Mouse (Mus musculus): ENCODE data around the gene Kcnk4. TPM values are rescaled to one million over a fixed set of nuclear protein-coding genes. Genes with fewer than 3 reads are reported as not detected.

Gene Kcnk4
- polyA plus RNA-seq, 1 experiment from 2014 or later: 0.46 TPM

DNA sequence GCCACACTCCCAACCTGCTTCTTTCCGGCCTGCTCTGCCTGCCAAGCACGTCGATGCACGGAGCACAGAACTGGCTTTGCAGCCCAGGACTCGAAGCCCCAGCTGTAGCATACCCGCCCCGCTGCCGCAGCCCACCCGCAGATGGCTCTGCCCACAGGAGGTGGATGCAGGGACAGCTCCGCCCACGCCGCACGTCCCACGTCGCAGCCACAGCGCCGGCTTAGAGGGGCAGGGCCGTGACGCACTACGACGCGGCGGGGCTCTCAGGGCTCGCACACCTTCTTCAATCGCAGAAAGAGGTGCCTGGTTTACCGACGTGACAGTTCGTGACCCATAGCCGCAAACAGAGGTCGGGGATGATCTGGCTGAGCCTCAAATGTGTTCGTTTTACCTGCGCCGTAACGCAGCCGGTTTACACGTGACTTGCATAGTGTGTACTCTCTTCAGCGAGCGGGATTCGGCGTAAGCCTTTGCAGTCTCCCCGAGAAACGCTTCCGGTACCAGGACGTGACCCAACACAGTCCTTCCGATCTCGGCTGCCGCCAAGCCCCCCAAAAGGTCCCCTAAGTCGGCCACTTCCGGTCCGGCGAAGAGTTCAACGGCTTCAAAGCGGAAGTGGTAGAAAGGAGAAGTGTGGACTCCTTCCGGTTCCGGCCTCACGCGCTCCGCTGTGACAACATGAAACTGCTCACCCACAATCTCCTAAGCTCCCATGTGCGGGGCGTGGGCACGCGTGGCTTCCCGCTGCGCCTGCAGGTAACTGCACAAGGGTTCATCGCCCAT is 24.6 kb downstream of the Kcnk4 start, which contains the start of the genes Trmt112 and Prdx5:
Gene Trmt112 (plus strand): TSS at position 192 of the 783 bp plus-strand sequence.
Gene Prdx5 (minus strand): TSS at position 600 of the 783 bp plus-strand sequence.
- peak; percentile 30; the same call in 1 of the 2 replicates for TF ChIP-seq CTCF (IDR thresholded peaks at IDR 0.05; ENCODE audit: low read depth)
- Histone ChIP-seq H3K9ac (ENCODE audit: low read depth, low read length) (peak within 1 kb of the TSS; percentile 58), H3K27ac (peak within 1 kb of the TSS; percentile 98), H3K9me3 (replicated peaks; ENCODE audit: low read length) (no peaks in the 10 kb centered on the region), H3K27me3 (ENCODE audit: insufficient read depth, low read length) (no peaks in the 10 kb centered on the region), H3K4me3 (replicated peaks; ENCODE audit: low read depth, low read length) (peak within 1 kb of the TSS; percentile 52), H3K36me3 (ENCODE audit: insufficient read depth, low read length) (peaks cover 42% of the 10 kb centered on the region), H3K4me2 (ENCODE audit: low read length) (peak within 1 kb of the TSS; percentile 61), H3K4me1 (replicated peaks; ENCODE audit: insufficient read depth, low read length) (peaks cover 15% of the 10 kb centered on the region)
- DNase-seq (ENCODE audit: low spot score) (peak; percentile 98), ATAC-seq (replicated peaks; ENCODE audit: low FRiP score, low read depth) (peak; percentile 82)
- under 1% methylated on average over 65 of the region's 65 CpGs for WGBS

DNA sequence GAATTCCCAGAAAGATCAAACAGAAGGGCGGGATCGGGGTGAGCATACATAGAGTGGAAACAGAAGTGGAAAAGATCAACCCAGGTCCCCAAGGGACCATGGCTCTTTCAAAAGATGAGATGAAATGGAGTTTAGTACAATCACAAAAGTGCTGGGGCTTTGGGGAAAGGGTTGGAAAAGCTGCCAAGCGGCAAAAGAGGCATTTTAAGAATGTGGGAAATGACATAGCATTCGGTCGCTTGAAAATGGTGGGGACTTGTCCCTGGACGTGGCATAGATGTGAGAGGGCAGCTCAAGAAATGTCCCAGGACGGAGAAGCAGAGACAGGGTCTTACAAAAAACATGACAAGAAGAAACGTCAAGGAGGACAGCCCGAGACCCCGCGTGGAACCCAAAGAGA is 25.3 kb downstream of the Kcnk4 start:
- Histone ChIP-seq H3K4me3 (replicated peaks; ENCODE audit: low read depth, low read length) (peak overlapping the region; percentile 52), H3K27me3 (ENCODE audit: insufficient read depth, low read length) (no peaks in the 10 kb centered on the region), H3K9ac (ENCODE audit: low read depth, low read length) (peak overlapping the region; percentile 58), H3K4me1 (replicated peaks; ENCODE audit: insufficient read depth, low read length) (peaks cover 15% of the 10 kb centered on the region), H3K36me3 (ENCODE audit: insufficient read depth, low read length) (peaks cover 46% of the 10 kb centered on the region), H3K4me2 (ENCODE audit: low read length) (peak overlapping the region; percentile 61), H3K27ac (peak overlapping the region; percentile 98), H3K9me3 (replicated peaks; ENCODE audit: low read length) (no peaks in the 10 kb centered on the region)
- DNase-seq (ENCODE audit: low spot score) (peak; percentile 32), ATAC-seq (replicated peaks; ENCODE audit: low FRiP score, low read depth) (no peak)
- TF ChIP-seq CTCF (IDR thresholded peaks at IDR 0.05; ENCODE audit: low read depth): no peak
- 6% methylated on average over 11 of the region's 11 CpGs for WGBS

DNA sequence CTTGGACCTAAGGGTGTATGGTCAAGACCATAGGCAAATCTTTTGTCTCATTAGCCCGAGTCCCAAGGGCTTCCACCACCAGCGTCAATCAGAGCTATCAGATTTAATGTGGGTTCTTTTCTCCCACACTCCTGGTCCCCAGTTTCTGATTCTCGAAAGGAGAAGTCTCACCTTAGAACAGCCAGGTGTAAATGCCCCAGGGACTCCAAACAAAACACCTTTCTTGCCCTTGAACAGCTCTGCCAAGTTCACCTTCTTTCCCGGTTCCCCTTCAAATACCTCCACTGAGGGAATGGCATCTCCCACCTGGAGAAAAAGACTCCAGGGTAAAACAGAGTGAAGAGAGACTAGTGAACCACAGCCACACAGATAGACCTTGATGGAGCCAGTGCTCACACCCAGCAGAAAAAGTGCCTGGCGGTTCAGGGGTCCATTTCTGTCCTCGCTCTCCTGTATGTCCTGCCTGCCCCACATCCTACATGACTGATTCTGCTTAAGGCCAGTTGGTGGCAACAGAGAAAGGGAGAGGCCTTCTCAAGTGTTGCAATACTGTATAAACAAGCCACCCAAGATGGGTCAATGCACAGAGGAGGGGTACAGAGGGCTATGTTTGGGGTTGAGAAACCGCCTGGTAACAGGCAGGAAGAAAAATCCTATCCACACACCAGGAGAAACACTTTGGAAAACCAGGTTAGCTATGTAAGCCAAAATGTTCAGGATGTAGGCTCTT is 26.3 kb downstream of the Kcnk4 start:
- WGBS: 56% methylated on average over 7 of the region's 7 CpGs
- H3K4me1 ChIP-seq (replicated peaks; ENCODE audit: insufficient read depth, low read length): peaks cover 15% of the 10 kb centered on the region
- peak overlapping the region; percentile 58 for H3K9ac ChIP-seq (ENCODE audit: low read depth, low read length)
- H3K4me3 ChIP-seq (replicated peaks; ENCODE audit: low read depth, low read length): peak overlapping the region; percentile 52
- peaks cover 39% of the 10 kb centered on the region for H3K36me3 ChIP-seq (ENCODE audit: insufficient read depth, low read length)
- peak; percentile 60 for DNase-seq (ENCODE audit: low spot score)
- peak overlapping the region; percentile 61 for H3K4me2 ChIP-seq (ENCODE audit: low read length)
- no peak for ATAC-seq (replicated peaks; ENCODE audit: low FRiP score, low read depth)
- H3K9me3 ChIP-seq (replicated peaks; ENCODE audit: low read length): no peaks in the 10 kb centered on the region
- TF ChIP-seq CTCF (IDR thresholded peaks at IDR 0.05; ENCODE audit: low read depth): 0 out of 2 replicates have a peak, but pooled peaks have one; percentile 19
- peak overlapping the region; percentile 98 for H3K27ac ChIP-seq
- no peaks in the 10 kb centered on the region for H3K27me3 ChIP-seq (ENCODE audit: insufficient read depth, low read length)

DNA sequence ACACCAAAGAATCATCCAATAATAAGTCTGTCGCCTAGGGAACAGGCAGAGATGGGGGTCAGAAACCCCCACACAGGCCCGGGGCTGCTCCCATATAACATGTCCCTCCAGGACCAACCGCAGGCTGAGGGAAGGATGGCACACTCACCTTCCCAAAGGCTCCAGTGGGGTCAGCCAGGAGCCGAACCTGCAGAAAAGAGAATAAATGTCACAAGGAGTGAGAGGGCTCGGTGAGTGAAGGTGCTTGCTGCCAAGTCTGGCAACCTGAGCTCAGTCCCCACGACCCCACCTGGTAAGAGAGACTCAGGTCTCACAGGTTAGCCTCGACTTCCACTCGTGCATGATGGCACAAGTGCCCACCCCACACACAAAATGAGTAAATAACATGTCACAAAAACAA is 27.2 kb downstream of the Kcnk4 start:
- no peak for TF ChIP-seq CTCF (IDR thresholded peaks at IDR 0.05; ENCODE audit: low read depth)
- 87% methylated on average over 8 of the region's 8 CpGs for WGBS
- no peak for DNase-seq (ENCODE audit: low spot score)
- ATAC-seq (replicated peaks; ENCODE audit: low FRiP score, low read depth): no peak
- H3K27ac ChIP-seq: no peak overlapping the region
- peaks cover 31% of the 10 kb centered on the region for H3K36me3 ChIP-seq (ENCODE audit: insufficient read depth, low read length)
- peak overlapping the region; percentile 61 for H3K4me2 ChIP-seq (ENCODE audit: low read length)
- H3K9ac ChIP-seq (ENCODE audit: low read depth, low read length): no peak overlapping the region
- no peaks in the 10 kb centered on the region for H3K9me3 ChIP-seq (replicated peaks; ENCODE audit: low read length)
- no peak overlapping the region for H3K4me3 ChIP-seq (replicated peaks; ENCODE audit: low read depth, low read length)
- no peaks in the 10 kb centered on the region for H3K27me3 ChIP-seq (ENCODE audit: insufficient read depth, low read length)
- H3K4me1 ChIP-seq (replicated peaks; ENCODE audit: insufficient read depth, low read length): peaks cover 15% of the 10 kb centered on the region

DNA sequence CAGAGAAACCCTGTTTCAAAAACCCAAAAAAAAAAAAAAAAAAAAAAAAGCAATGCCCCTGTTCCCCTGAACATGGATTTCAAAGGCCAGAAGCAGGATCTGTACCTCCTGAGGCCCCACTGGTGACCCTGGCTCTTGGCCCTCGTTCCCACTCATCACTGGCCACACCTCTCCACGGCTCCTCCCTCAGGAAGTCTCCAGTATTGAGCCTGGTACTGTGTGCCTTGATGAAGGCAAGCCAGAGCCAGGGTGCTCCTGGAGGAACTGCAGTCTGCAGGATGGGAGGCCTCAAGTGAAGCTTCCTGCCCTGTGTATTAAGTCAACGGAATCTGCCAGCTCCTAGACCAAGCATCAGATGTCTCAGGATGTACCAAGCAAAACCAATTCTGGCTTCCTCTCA is 28.1 kb downstream of the Kcnk4 start:
- 77% methylated on average over 3 of the region's 3 CpGs for WGBS
- no peak for TF ChIP-seq CTCF (IDR thresholded peaks at IDR 0.05; ENCODE audit: low read depth)
- DNase-seq (ENCODE audit: low spot score): no peak

DNA sequence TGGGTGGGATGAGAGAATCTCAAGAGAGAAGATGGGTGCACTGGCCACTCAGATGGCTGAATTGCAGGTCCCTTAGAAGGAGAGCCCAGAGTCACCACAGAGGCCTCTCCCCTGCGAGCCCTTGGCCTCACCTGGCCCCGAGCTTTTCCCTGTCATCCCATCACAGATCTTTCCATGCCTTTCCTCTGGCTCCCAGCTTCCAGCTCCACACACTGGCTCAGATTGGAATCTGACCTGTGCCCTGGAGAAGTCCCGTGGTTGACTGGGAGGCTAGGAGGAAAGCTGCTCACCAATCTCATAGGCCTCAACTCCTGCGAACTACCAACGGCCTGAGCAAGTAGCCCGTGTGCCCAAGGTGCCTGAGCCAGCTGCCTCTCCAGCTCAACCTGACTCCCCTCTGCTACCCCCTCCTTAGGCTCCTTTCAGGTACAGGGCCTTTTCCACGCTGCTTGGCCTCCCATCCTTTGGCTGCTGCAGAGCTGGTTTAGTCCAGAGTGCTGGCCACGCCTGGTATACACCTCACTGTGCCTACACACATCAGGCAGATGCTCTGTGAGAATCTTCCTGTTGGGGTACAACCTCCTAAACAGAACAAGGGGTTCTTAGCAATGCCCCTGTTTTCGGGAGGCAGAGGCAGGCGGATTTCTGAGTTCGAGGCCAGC is 28.7 kb downstream of the Kcnk4 start:
- no peaks in the 10 kb centered on the region for H3K9me3 ChIP-seq (replicated peaks; ENCODE audit: low read length)
- no peak overlapping the region for H3K4me3 ChIP-seq (replicated peaks; ENCODE audit: low read depth, low read length)
- WGBS: 92% methylated on average over 11 of the region's 11 CpGs
- peaks cover 22% of the 10 kb centered on the region; the same call in 1 of the 2 replicates for H3K36me3 ChIP-seq (ENCODE audit: insufficient read depth, low read length)
- no peak overlapping the region for H3K4me2 ChIP-seq (ENCODE audit: low read length)
- H3K27me3 ChIP-seq (ENCODE audit: insufficient read depth, low read length): no peaks in the 10 kb centered on the region
- TF ChIP-seq CTCF (IDR thresholded peaks at IDR 0.05; ENCODE audit: low read depth): no peak
- ATAC-seq (replicated peaks; ENCODE audit: low FRiP score, low read depth): no peak
- peaks cover 8% of the 10 kb centered on the region for H3K4me1 ChIP-seq (replicated peaks; ENCODE audit: insufficient read depth, low read length)
- peak overlapping the region; percentile 42; the same call in 1 of the 2 replicates for H3K27ac ChIP-seq
- H3K9ac ChIP-seq (ENCODE audit: low read depth, low read length): no peak overlapping the region
- no peak for DNase-seq (ENCODE audit: low spot score)

More for the DNA sequence above, 28.1 kb downstream of the Kcnk4 start:
- H3K4me1 ChIP-seq (replicated peaks; ENCODE audit: insufficient read depth, low read length): peaks cover 12% of the 10 kb centered on the region
- H3K9ac ChIP-seq (ENCODE audit: low read depth, low read length): no peak overlapping the region
- no peaks in the 10 kb centered on the region for H3K9me3 ChIP-seq (replicated peaks; ENCODE audit: low read length)
- H3K27me3 ChIP-seq (ENCODE audit: insufficient read depth, low read length): no peaks in the 10 kb centered on the region
- no peak overlapping the region for H3K4me2 ChIP-seq (ENCODE audit: low read length)
- ATAC-seq (replicated peaks; ENCODE audit: low FRiP score, low read depth): no peak
- no peak overlapping the region for H3K27ac ChIP-seq
- H3K36me3 ChIP-seq (ENCODE audit: insufficient read depth, low read length): peaks cover 22% of the 10 kb centered on the region; the same call in 1 of the 2 replicates
- H3K4me3 ChIP-seq (replicated peaks; ENCODE audit: low read depth, low read length): no peak overlapping the region
